Mouse (Mus musculus): ENCODE data around the gene Tet3. TPM values are rescaled to one million over a fixed set of nuclear protein-coding genes. Genes with fewer than 3 reads are reported as not detected.

The Tet3 gene
- polyA plus RNA-seq, 1 experiment from 2014 or later = 30.5 TPM

DNA sequence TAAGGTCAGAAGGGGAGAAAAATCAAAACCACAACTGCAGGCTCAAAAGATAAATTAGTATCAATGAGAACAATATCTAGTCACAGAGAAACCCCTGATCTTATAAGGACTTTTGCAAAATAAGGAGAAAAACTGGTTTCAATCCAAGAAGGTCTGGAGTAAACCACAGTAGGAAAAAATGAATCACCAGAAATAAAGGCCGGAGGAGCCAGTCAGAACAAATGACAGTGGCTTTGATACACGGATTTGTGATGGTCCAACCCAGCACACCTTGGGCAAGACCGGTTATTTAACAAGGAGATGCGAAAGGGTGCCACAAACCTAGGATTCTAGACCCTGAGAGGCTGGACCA is 34.9 kb downstream of the Tet3 start:
- WGBS = 84% methylated on average over 4 of the region's 4 CpGs
- Histone ChIP-seq H3K36me3 (ENCODE audit: insufficient read depth, low read length) (no peaks in the 10 kb centered on the region), H3K4me1 (ENCODE audit: insufficient read depth, low read depth, low read length) (peaks cover 21% of the 10 kb centered on the region), H3K27ac (ENCODE audit: low read length) (no peak overlapping the region), H3K9me3 (ENCODE audit: low read length) (no peaks in the 10 kb centered on the region), H3K9ac (replicated peaks; ENCODE audit: low read depth) (no peak overlapping the region), H3K27me3 (replicated peaks; ENCODE audit: insufficient read depth, low read length) (no peaks in the 10 kb centered on the region), H3K4me3 (ENCODE audit: low read depth, low read length) (no peak overlapping the region), H3K4me2 (replicated peaks; ENCODE audit: low read depth, low read length) (no peak overlapping the region)
- DNase-seq (ENCODE audit: low spot score) (no peak), ATAC-seq (no peak)
- TF ChIP-seq CTCF (IDR thresholded peaks at IDR 0.05) = no peak
- TF ChIP-seq EP300 (IDR thresholded peaks at IDR 0.05) = no peak

DNA sequence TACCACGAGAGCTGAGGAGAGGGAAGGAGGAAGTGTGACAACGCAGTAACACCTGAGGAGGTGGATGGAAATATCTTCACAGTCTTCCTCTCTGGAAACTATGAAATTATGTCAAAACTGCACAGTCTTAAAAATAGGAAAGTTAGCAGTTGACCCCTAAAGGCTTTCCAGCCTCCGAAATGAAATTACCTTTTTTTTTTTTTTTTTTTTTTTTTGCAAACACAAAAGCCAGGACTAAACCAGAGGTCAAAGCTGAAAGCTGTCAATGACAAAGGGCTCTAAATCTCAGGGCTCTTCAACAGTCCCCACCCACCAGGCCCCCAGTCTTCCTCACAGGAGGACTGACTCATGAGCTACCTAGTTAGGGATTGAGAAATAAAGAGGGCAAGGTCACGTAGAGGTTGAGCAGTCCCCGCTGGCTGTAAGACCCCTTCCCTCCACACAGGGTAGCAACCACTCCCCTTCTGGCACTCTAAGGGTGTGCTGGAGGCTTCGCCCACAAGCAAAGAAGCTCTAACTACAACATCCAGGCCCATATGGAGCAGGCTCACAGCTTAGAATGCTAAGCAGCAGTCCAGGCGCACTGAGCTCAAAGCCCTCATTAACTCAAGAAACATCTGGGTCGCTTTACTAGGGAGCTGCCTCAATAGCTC is 35.4 kb downstream of the Tet3 start:
- Histone ChIP-seq H3K4me1 (ENCODE audit: insufficient read depth, low read depth, low read length) (peaks cover 20% of the 10 kb centered on the region), H3K27me3 (replicated peaks; ENCODE audit: insufficient read depth, low read length) (no peaks in the 10 kb centered on the region), H3K9ac (replicated peaks; ENCODE audit: low read depth) (no peak overlapping the region), H3K9me3 (ENCODE audit: low read length) (no peaks in the 10 kb centered on the region), H3K27ac (ENCODE audit: low read length) (peak overlapping the region; percentile 77; the same call in 1 of the 2 replicates), H3K4me2 (replicated peaks; ENCODE audit: low read depth, low read length) (no peak overlapping the region), H3K4me3 (ENCODE audit: low read depth, low read length) (no peak overlapping the region), H3K36me3 (ENCODE audit: insufficient read depth, low read length) (no peaks in the 10 kb centered on the region)
- 56% methylated on average over 8 of the region's 8 CpGs for WGBS
- ATAC-seq = no peak
- DNase-seq (ENCODE audit: low spot score) = no peak
- TF ChIP-seq CTCF (IDR thresholded peaks at IDR 0.05) = no peak
- TF ChIP-seq EP300 (IDR thresholded peaks at IDR 0.05) = no peak

DNA sequence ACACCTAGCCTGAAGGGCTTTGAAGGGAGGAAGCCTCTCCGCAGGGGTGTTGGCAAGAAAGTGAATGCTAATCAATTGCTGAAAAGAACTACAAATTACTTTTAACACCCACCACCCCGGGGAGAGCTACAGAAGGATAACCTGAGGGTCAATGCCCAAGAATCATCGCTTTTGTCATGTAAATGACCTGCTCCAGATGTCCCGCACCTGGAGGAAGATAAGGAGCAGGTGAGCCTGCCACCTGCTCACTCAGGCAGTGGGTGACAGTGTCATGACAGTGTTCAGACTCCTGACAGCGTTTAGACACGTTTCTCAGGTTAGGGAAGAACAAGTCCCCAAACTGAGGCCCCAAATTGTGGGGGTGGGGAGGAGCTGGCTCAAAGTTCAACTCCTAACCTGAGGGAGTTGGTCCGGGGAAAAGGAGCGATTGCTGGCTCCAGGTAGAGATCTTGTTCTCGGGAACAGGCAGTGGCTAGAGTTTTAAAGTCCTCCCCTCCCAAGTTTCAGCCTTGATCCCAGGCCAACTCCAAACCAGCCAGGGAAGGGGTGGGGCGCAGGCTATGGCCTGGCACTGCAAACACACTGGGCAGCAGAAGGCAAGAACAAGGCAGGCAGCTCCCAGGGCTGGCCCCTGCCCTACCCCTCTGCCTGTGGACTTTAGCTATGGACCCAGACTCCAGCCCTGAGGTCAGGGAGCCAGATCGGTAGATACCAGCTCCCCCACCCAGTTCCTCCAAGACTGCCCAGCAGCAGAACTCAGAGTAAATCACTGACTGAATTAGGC is 36.8 kb downstream of the Tet3 start:
- TF ChIP-seq CTCF (IDR thresholded peaks at IDR 0.05) (no peak), EP300 (IDR thresholded peaks at IDR 0.05) (no peak)
- DNase-seq (ENCODE audit: low spot score) = peak; percentile 74
- WGBS = 29% methylated on average over 11 of the region's 11 CpGs
- Histone ChIP-seq H3K9ac (replicated peaks; ENCODE audit: low read depth) (no peak overlapping the region), H3K4me3 (ENCODE audit: low read depth, low read length) (no peak overlapping the region), H3K36me3 (ENCODE audit: insufficient read depth, low read length) (no peaks in the 10 kb centered on the region), H3K4me1 (ENCODE audit: insufficient read depth, low read depth, low read length) (peaks cover 12% of the 10 kb centered on the region), H3K27me3 (replicated peaks; ENCODE audit: insufficient read depth, low read length) (no peaks in the 10 kb centered on the region), H3K4me2 (replicated peaks; ENCODE audit: low read depth, low read length) (no peak overlapping the region), H3K27ac (ENCODE audit: low read length) (peak overlapping the region; percentile 77), H3K9me3 (ENCODE audit: low read length) (no peaks in the 10 kb centered on the region)
- ATAC-seq = peak; percentile 85

DNA sequence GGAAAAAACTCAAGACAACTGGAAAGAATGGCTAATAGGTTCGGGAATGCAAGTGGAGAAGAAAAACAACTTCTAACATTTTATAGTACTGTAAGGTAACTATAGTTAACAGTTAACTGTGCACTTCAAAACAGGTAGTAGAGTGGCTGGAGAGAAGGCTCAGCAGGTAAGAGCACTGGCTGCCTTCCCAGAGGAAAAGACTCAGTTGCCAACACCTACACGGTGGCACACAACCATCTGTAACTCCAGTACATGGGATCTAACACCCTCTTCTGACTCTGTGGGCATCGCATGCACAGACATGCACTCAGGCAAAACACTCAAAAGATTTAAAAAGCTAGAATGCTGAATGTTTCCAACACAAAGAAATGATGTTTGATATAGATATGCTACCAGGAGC is 39.4 kb downstream of the Tet3 start:
- H3K27ac ChIP-seq (ENCODE audit: low read length) = no peak overlapping the region
- DNase-seq (ENCODE audit: low spot score) (peak; percentile 39), ATAC-seq (no peak)
- H3K36me3 ChIP-seq (ENCODE audit: insufficient read depth, low read length) = no peaks in the 10 kb centered on the region
- peaks cover 24% of the 10 kb centered on the region for H3K4me1 ChIP-seq (ENCODE audit: insufficient read depth, low read depth, low read length)
- H3K4me3 ChIP-seq (ENCODE audit: low read depth, low read length) = no peak overlapping the region
- TF ChIP-seq EP300 (IDR thresholded peaks at IDR 0.05) (no peak), CTCF (IDR thresholded peaks at IDR 0.05) (no peak)
- no peak overlapping the region for H3K9ac ChIP-seq (replicated peaks; ENCODE audit: low read depth)
- H3K9me3 ChIP-seq (ENCODE audit: low read length) = no peaks in the 10 kb centered on the region
- whole genome bisulfite sequencing = 51% methylated on average over 3 of the region's 3 CpGs
- H3K27me3 ChIP-seq (replicated peaks; ENCODE audit: insufficient read depth, low read length) = no peaks in the 10 kb centered on the region
- no peak overlapping the region for H3K4me2 ChIP-seq (replicated peaks; ENCODE audit: low read depth, low read length)

DNA sequence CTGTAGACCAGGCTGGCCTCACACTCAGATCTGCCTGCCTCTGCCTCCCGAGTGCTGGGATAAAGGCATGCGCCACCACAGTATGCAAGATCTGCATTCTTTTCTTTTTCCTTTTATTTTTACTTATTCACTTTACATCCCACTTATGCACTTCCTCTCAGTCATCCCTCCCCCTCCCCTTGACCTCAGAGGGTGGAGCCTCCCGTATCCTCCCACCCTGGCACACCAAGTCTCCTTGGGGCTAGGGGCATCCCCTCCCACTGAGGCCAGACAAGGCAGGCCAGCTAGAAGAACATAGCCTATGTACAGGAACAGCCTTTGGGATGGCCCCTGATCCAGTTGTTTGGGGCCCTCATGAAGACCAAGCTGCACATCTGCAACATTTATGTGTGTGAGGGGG is 41.4 kb downstream of the Tet3 start:
- TF ChIP-seq CTCF (IDR thresholded peaks at IDR 0.05) (no peak), EP300 (IDR thresholded peaks at IDR 0.05) (no peak)
- Histone ChIP-seq H3K4me1 (ENCODE audit: insufficient read depth, low read depth, low read length) (peaks cover 33% of the 10 kb centered on the region), H3K9ac (replicated peaks; ENCODE audit: low read depth) (no peak overlapping the region), H3K27me3 (replicated peaks; ENCODE audit: insufficient read depth, low read length) (no peaks in the 10 kb centered on the region), H3K9me3 (ENCODE audit: low read length) (no peaks in the 10 kb centered on the region), H3K27ac (ENCODE audit: low read length) (0 out of 2 replicates have a peak overlapping the region, but pooled peaks have one; percentile 51), H3K36me3 (ENCODE audit: insufficient read depth, low read length) (no peaks in the 10 kb centered on the region), H3K4me2 (replicated peaks; ENCODE audit: low read depth, low read length) (no peak overlapping the region), H3K4me3 (ENCODE audit: low read depth, low read length) (no peak overlapping the region)
- 72% methylated on average over 3 of the region's 3 CpGs for WGBS
- ATAC-seq = no peak
- no peak for DNase-seq (ENCODE audit: low spot score)

DNA sequence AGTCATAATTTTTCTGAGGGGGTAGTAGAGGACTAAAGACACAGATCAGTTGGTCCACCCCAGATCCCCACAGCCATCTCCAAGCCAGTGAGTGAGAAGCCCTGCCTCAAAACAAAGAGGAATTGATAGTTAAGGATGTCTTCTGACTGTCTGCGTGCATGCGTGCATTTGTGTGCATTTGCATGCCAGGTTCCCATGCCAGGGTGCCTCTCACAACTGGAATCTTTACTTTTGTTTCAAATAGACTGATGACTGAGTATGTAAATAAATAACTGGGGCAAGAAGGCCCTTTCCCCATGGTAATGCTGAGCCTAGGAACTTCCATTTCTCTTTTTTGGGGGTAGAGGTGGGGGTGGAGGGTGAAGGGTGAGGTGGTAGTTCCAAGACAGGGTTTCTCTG is 41.8 kb downstream of the Tet3 start:
- no peak overlapping the region for H3K4me3 ChIP-seq (ENCODE audit: low read depth, low read length)
- H3K9ac ChIP-seq (replicated peaks; ENCODE audit: low read depth) = no peak overlapping the region
- no peaks in the 10 kb centered on the region for H3K36me3 ChIP-seq (ENCODE audit: insufficient read depth, low read length)
- no peaks in the 10 kb centered on the region for H3K9me3 ChIP-seq (ENCODE audit: low read length)
- TF ChIP-seq EP300 (IDR thresholded peaks at IDR 0.05) = no peak
- TF ChIP-seq CTCF (IDR thresholded peaks at IDR 0.05) = no peak
- ATAC-seq (no peak), DNase-seq (ENCODE audit: low spot score) (no peak)
- H3K4me2 ChIP-seq (replicated peaks; ENCODE audit: low read depth, low read length) = no peak overlapping the region
- H3K27ac ChIP-seq (ENCODE audit: low read length) = 0 out of 2 replicates have a peak overlapping the region, but pooled peaks have one; percentile 51
- WGBS = 82% methylated on average over 2 of the region's 2 CpGs
- H3K27me3 ChIP-seq (replicated peaks; ENCODE audit: insufficient read depth, low read length) = no peaks in the 10 kb centered on the region
- peaks cover 32% of the 10 kb centered on the region for H3K4me1 ChIP-seq (ENCODE audit: insufficient read depth, low read depth, low read length)
